Mouse (Mus musculus) central nervous system, embryonic 18 days (tissue): ENCODE results near the gene Dpm3. TPM values are rescaled to one million over a fixed set of nuclear protein-coding genes. Genes with fewer than 3 reads are reported as not detected.

Source experiments
- polyA plus RNA-seq: library from polyadenylated mRNA; depleted of rRNA; stranded (reverse); fragments of >200 nt; gene quantifications from 2 replicates; pipeline ENCODE4 v1.2.3, GENCODE M21; 2012; rRNA removed

Dpm3 gene
- 140 and 171 TPM in 2 replicates for polyA plus RNA-seq

GRCm38 (mm10) chr3:89259076-89259475 is at the start of gene Dpm3:
Gene Dpm3 (plus strand): TSS chr3:89259358.

GRCm38 (mm10) chr3:89214681-89215411 is 44.3 kb upstream of the Dpm3 start, which contains the start of gene Thbs3:
Gene Thbs3 (plus strand): TSS chr3:89215180.

GRCm38 (mm10) chr3:89226900-89227299 is 32.3 kb upstream of the Dpm3 start, which contains the start of gene Mtx1:
Gene Mtx1 (minus strand): TSS chr3:89227088.

GRCm38 (mm10) chr3:89228836-89229235 is 30.3 kb upstream of the Dpm3 start, which contains the start of gene Muc1:
Gene Muc1 (plus strand): TSS chr3:89229057.

GRCm38 (mm10) chr3:89245688-89246171 is 13.4 kb upstream of the Dpm3 start, which contains the start of gene Krtcap2:
Gene Krtcap2 (plus strand): TSS chr3:89245966.

GRCm38 (mm10) chr3:89246261-89247100 is 12.7 kb upstream of the Dpm3 start, which contains the start of gene Trim46:
Gene Trim46 (minus strand): TSS chr3:89246309.

GRCm38 (mm10) chr3:89270051-89270755 is 11.0 kb downstream of the Dpm3 start, which contains the start of gene Slc50a1:
Gene Slc50a1 (minus strand): TSS chr3:89270570.

GRCm38 (mm10) chr3:89280606-89281511 is 21.7 kb downstream of the Dpm3 start, which contains the start of gene Efna1:
Gene Efna1 (minus strand): TSS chr3:89281142.

Other genes starting within 250 kb of the Dpm3 start
- 138 and 142 TPM in 2 replicates for gene Rusc1, start 166.0 kb upstream of the Dpm3 start, polyA plus RNA-seq
- gene Gm43738, start 158.3 kb upstream of the Dpm3 start, polyA plus RNA-seq: 0.07 TPM in 1 of 2 replicates, not detected in the other
- gene Fdps, start 157.4 kb upstream of the Dpm3 start, polyA plus RNA-seq: 301 and 321 TPM in 2 replicates
- gene Pklr, start 123.2 kb upstream of the Dpm3 start, polyA plus RNA-seq: 0.15 and 0.17 TPM in 2 replicates
- 66.1 and 76.8 TPM in 2 replicates for gene Hcn3, start 99.2 kb upstream of the Dpm3 start, polyA plus RNA-seq
- gene Clk2, start 94.6 kb upstream of the Dpm3 start, polyA plus RNA-seq: 79.8 and 84.1 TPM in 2 replicates
- gene Scamp3, start 81.9 kb upstream of the Dpm3 start, polyA plus RNA-seq: 116 and 120 TPM in 2 replicates
- 67.2 and 68.9 TPM in 2 replicates for gene Fam189b, start 76.2 kb upstream of the Dpm3 start, polyA plus RNA-seq
- 49.4 and 52.2 TPM in 2 replicates for gene Gba, start 56.4 kb upstream of the Dpm3 start, polyA plus RNA-seq
- 223 and 225 TPM in 2 replicates for gene Thbs3, start 44.2 kb upstream of the Dpm3 start, polyA plus RNA-seq
- 145 and 148 TPM in 2 replicates for gene Mtx1, start 32.3 kb upstream of the Dpm3 start, polyA plus RNA-seq
- gene Muc1, start 30.3 kb upstream of the Dpm3 start, polyA plus RNA-seq: 4.5 and 5.8 TPM in 2 replicates
- 101 TPM in 2 replicates for gene Krtcap2, start 13.4 kb upstream of the Dpm3 start, polyA plus RNA-seq
- gene Trim46, start 13.0 kb upstream of the Dpm3 start, polyA plus RNA-seq: 113 and 137 TPM in 2 replicates
- gene Slc50a1, start 11.2 kb downstream of the Dpm3 start, polyA plus RNA-seq: 53.7 and 53.8 TPM in 2 replicates
- 7.8 and 8.6 TPM in 2 replicates for gene Efna1, start 21.8 kb downstream of the Dpm3 start, polyA plus RNA-seq
- gene Efna3, start 63.6 kb downstream of the Dpm3 start, polyA plus RNA-seq: 94.2 and 96.9 TPM in 2 replicates
- 12.3 and 13.4 TPM in 2 replicates for gene Efna4, start 78.7 kb downstream of the Dpm3 start, polyA plus RNA-seq
- gene Adam15, start 90.6 kb downstream of the Dpm3 start, polyA plus RNA-seq: 103 and 104 TPM in 2 replicates
- gene Dcst2, start 102.6 kb downstream of the Dpm3 start, polyA plus RNA-seq: 0.28 and 0.30 TPM in 2 replicates
- gene Dcst1, start 105.9 kb downstream of the Dpm3 start, polyA plus RNA-seq: 0.07 and 0.17 TPM in 2 replicates
- gene Zbtb7b, start 135.4 kb downstream of the Dpm3 start, polyA plus RNA-seq: 3.4 and 3.7 TPM in 2 replicates
- gene Lenep, start 143.4 kb downstream of the Dpm3 start, polyA plus RNA-seq: 3.1 and 3.7 TPM in 2 replicates
- gene Flad1, start 152.5 kb downstream of the Dpm3 start, polyA plus RNA-seq: 40.6 and 41.9 TPM in 2 replicates
- gene Cks1b, start 159.0 kb downstream of the Dpm3 start, polyA plus RNA-seq: 57.5 and 61.0 TPM in 2 replicates
- gene Shc1, start 159.1 kb downstream of the Dpm3 start, polyA plus RNA-seq: 19.4 and 22.6 TPM in 2 replicates
- gene Pygo2, start 170.9 kb downstream of the Dpm3 start, polyA plus RNA-seq: 65.5 and 66.0 TPM in 2 replicates
- gene Pbxip1, start 177.3 kb downstream of the Dpm3 start, polyA plus RNA-seq: 10.4 and 13.0 TPM in 2 replicates
- gene Pmvk, start 195.2 kb downstream of the Dpm3 start, polyA plus RNA-seq: 110 and 117 TPM in 2 replicates